Mouse (Mus musculus) adrenal gland, adult 18-20 months (tissue): ENCODE data around the gene Gm37240. TPM values are rescaled to one million over a fixed set of nuclear protein-coding genes. Genes with fewer than 3 reads are reported as not detected.

Experiments used
- DNase-seq, 2 experiments: peaks; one replicate each; pipeline ENCODE4 v3.0.0; 2021 to 2022; ENCODE audit warnings: low spot score in 2 of 2
- total RNA-seq, 2 experiments: library from RNA; stranded (reverse); gene quantifications; 1 replicate in 1 of 2; 2 replicates in 1 of 2; pipeline ENCODE4 v1.2.3; 2021

The Gm37240 gene
- total RNA-seq, 2 experiments from 2014 or later: 5.7 to 7.9 TPM

DNA sequence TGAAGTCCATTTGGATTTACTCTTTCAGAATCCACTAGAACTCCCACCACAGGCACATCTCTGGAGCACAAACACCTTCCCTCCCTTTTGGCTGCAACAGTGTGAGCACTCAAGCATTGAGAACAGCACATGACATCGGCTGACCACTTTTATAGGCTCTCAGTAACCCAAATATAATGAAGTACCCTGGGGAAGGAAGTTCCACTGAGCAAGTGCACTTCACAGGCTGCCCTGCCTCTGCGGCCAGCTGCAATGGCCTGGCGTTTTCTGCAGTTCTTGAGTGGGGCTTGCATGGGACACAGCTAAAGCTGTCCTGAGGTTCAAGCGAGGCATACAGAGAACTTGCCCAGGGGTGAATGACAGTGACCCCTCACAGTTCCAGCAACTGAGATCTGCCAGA is 196.2 kb downstream of the Gm37240 start:
- no peak for DNase-seq

- no peak for DNase-seq
These were observed 199.0 kb downstream of the Gm37240 start for GRCm38 (mm10) chr3:85688341-85688740.

DNA sequence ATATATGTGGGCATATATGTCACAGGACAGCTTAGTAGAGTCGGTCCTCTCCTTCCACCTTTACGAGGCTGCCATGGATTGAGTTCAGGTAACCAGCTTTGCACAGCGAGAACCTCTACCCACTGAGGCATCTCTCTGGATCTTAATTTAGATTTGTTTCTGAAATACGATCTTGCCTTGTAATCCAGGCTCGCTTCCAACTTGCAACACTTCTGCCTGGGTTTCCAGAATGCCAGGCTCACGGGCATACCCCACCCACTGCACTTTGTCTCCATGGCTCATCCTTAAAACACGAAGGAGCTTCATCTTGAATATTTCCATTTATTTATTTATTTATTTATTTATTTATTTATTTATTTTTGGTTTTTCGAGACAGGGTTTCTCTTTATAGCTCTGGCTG is 202.0 kb downstream of the Gm37240 start:
- DNase-seq: no peak

DNA sequence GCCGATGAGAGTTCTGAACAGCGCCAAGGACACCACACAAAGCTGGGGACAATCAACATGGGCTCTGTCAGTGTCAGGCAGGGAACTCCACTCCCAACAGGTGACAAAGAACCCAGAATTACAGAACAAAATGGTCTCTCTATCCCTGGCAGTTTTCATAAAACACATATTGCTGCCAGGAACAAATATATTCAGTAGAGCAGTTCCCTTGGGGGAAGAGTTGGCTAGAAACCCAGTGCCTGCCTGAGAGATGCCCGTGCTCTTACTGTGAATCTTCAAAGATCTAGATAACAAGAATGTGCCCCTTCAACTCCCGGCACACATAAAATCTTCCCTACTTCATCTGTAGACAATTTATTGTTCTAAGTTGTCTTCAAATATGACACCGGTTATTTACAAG is 203.7 kb downstream of the Gm37240 start:
- no peak for DNase-seq

DNA sequence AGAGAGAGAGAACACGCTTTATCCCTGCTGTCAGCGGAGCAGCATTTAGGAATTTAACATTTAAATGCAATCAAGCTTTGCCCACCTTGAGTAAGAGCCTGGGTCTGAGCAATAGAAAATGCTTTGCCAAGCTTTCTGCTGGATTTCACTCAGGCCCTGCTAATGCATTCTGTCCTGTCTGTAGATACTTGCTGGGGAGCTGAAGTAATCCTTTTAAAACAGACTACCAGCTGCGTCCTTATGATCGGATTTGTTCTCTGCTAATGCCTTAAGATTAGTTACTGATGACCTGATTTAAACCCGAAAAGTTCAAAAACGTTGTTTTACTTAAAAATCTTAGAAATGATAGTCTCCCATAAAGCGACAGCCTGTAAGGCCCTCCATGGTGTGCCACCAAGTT is 206.2 kb downstream of the Gm37240 start:
- no peak for DNase-seq

- DNase-seq: no peak
These were observed 207.4 kb downstream of the Gm37240 start for GRCm38 (mm10) chr3:85679960-85680359.

DNA sequence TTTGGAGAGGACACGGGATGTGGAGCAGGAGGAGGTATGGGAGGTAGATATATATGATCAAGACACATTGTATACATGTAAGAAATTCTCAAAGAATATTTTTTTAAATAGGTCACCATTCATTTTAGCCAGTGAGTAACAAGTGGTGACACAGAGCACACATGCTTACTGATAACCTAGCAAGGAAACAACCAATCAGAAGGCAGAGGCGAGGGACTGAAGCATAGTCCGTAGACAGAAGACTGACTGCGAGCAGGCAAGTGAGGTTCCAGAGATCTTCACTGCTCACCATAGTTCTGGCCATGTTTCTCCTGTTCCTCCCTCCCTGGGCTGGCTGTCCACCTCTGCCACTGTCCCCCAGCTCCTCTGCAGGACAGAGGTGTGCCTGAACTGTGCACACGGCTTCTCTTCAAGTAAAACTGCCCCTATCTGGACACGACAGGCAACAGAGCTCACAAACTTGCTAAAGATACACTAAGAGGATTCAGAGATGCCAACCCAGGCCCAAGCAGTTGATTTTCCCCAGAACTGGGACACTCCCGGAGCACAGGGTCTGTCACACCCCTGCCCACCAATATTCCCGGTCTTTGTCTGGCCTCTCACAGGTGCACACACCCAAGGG is 207.9 kb downstream of the Gm37240 start:
- no peak for DNase-seq

DNA sequence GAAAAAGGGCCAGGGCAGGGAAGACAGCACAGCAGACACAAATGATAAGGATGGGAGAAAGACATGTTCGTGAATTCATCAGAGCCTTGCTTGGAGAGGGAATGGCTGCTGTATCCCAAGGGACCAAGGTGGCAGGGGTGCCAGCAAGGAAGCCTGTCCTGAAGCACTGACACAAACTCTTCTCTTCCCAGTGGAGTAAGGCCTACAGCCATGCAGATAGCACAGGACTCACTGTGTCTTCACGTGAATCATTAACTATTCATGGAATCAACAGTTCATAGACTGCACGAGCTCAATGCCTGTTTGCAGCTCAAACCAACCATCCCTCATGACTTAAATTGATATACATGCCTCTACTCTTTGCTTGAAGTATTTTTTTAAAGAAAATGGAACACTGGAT is 209.4 kb downstream of the Gm37240 start:
- DNase-seq: no peak

GRCm38 (mm10) chr3:85677133-85677532 is 210.2 kb downstream of the Gm37240 start:
- DNase-seq: no peak

DNA sequence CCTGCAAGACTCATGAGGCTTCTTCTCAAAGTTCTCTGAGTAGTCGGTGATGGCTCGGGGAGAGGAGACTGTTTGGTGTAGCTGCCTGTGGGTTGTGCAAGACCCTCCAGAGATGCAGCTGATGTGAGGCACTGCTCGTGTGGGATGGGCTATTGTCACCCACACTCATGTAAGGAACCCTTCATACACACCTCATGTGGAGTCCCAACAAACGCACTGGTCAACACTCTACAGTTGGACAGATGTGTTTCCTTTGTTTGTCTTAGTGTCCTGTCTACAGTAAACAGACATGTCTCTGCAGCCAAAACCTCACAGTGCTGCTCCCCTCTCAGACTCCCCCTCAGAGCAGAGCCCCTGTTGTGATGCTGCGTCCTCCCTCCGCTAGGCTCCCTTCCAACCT is 217.5 kb downstream of the Gm37240 start:
- DNase-seq: no peak

- DNase-seq: no peak
These were observed 219.6 kb downstream of the Gm37240 start for GRCm38 (mm10) chr3:85667683-85668082.

DNA sequence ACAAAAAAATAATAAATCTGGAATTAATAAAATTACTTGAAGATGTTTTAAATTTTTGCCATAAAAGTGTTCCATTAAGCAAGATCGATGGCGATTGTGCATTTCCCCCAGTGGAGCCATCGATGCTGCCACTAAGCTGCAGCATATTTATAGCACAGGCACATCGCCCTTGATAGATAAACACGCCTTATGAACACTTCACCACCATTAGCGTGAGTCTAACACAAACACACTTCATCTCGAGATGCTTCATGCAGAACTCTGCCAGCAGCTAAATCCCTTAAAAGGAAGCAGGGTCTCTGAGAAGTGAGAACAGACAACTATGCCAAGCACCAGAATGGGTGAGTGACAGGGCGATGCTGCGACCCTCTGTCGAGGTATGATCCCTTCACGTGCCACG is 220.6 kb downstream of the Gm37240 start:
- no peak for DNase-seq

- no peak for DNase-seq
These were observed 221.2 kb downstream of the Gm37240 start for GRCm38 (mm10) chr3:85666166-85666565.

DNA sequence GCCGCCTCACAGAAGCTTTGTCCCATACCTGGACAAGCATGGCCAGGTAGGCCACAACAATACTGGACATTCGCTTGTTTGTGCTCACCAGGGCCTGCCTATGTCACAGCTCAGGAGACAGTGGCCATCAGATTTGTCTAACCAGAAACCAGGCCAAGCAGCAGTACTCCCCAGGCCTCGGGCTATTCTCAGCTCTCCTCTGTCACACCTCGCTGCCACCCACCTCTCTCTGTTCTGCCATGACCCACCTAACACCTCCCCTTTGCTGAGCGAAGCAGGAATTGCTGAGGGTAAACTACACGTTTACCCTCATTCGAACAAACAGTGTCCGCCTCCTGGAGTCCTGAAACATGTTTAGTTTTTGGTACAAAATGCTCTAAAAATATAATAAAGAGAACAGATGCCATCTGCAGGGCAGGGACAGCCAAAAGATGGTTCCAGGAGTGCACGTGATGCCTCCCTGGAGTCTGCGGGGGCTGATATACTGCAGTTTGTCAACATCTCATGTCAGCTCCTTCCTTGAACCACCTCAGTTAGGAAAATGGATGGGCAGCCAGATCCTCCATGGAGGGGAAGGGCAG is 222.6 kb downstream of the Gm37240 start:
- DNase-seq: no peak

GRCm38 (mm10) chr3:85663826-85664225 is 223.5 kb downstream of the Gm37240 start:
- DNase-seq: no peak

DNA sequence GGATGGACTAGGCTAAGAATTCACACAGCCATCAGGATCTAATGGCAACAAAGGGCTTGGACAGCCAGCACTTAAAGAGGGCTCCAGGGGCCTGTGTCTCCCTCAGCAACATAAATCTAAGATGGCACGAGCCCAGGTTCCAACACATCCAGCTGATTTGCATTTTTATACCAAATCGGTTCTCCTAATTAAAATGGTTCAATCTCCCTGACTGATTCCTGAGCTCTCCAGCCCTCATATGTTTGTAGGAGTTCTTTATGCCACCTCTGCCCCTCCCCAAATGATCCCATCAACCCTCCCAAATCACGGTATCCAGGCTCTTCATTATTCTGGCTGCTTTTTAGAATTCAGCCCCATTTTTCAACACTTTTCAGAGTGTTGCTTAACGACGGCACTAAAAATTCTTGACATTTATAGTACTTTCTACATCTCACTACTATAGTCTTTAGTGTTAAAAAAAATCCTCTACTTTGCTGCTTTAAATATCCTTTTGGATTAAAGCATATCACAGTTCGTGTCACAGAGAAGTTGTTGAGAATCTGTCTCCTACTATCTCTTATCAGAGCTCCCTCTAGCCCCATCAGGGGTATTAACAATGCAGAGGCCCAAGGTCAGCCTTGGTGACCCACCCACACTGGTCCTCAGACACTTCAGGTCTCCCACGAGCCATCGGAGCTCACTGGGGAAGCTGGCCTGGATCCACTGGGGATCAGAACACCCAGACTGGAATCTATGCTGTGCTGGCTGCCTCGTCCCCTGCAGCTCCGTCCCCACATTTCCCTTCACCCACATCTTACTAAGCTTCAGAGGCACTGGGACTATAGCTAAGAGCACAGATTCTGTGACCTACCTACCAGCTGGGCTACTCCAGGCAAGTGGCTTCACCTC is 225.1 kb downstream of the Gm37240 start:
- no peak for DNase-seq

- no peak for DNase-seq
These were observed 227.6 kb downstream of the Gm37240 start for GRCm38 (mm10) chr3:85659681-85660080.

DNA sequence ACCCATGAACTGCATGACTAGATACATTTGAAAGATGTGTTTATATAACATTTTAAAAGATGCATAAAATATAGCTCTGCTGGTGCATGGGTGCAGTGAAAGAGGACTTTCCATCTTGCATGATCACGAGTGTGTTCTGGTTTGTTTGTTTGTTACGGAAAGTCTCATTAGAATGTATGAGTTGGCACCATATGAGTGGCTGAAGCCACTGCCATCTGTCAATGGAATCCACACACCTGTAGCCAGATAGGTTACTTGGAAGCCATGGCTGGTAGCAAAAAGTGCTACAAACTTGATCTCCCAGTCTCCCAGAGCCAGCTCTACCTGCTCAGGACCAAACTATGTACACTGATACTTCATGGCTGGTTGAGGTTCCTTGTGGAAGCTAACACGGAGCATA is 231.8 kb downstream of the Gm37240 start:
- DNase-seq: no peak

DNA sequence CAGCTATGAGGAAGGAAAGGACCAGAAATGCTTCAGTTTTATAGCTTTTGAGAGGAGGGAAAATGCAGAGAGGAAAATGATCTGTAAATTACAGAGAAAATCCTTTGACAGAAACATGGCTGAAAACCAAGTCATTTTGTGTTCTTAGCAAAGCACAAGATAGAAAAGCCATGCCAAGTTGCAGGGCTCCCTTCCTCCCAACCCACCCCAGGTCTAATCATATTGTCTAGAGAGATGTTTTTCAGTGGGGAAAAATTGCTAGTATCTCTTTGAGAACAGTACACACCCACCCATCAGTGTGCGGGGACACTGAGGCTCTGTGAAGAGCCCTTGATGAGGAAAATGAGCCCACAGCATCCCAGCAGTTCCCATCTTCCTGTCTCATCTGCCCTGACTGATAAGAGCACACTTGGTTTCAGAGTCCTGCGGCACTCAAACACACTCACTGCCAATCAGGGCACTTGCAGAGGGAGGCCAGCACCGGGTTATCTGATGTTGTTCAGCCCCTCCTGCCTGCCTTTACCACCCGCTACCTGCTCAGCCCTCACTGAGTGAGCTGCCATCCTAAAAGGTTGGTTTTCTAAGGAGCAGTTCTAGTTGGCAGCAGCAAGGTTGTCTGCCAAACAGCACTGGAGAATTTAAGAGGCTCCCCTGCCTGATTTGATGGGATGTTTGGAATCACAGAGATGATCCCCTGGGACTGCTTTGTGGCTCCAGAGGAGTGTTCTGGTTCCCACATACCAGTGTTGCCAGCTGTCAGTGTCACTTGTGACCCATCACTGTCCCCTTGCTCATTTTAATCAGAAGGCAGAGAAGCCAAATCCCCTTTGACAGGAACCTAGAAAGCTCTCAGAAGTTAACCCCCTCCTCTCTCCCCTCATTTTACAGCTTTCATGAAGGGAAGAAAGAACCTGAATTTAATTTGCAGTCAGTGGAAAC is 234.3 kb downstream of the Gm37240 start:
- DNase-seq: no peak

DNA sequence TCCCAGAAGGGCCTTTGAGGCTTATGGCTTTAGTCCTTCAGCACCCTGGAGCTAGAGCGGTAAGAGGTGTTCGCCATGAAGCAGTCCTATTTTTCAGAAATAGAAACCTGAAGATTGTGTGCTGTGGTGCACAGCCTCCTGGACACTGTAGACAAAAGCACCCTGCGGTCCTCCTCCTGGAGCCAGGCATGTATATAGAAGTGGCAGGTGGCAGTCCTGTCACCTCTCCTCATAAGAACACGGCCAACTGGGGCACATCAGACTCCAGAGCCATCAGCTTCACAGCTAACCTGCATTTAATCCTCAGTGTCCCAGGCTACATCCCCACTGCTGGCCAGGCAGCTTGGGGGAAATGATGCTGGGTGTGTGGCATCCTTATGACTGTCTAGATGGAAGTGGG is 238.1 kb downstream of the Gm37240 start:
- no peak for DNase-seq

DNA sequence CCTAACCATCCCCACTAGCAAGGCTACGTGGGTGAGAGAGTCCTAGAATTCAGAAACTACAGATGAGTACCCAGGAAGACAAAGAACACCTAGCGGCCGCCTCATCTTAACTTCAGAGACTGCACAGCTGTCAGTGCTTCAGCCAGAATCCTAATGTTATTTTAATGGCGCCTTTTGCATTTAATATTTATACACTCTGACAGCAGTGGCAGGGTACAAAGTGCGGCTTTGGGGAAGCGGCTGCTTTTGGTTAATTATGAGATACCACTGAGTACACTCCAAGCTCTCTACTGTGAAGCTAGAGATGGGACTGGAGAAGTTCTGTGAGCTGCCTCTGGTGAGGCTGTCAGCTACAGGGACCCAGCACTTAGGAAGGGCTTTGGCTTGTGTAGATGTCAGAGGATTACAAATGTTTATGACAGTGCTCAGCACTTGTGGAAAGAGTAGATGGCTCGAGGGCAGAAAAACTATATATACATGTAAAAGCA is 241.8 kb downstream of the Gm37240 start:
- no peak for DNase-seq
